10 mouse cellular contexts compared by ENCODE assay signal in the genomic region with DNA sequence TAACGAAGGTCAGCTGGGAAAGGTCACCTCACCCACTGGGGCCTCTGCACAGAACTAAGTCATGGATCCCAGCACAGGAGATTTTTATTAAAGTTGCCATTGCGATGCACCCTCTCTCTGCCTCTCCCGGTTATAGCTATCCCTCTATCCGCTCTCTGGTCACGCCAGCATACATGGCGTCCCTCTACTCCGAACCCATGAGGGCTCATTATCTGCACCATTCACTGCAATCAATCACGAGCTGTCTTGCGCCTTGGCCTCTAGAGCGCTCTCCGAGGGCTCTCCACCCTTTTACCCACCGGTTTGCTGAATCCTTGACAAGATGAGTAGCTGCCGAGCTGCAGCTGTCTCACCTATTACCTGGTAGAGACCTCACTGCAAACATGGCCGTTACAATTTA. TPM values are rescaled to one million over a fixed set of nuclear protein-coding genes. Genes with fewer than 3 reads are reported as not detected.
DNase-seq lines count a peak whose midpoint lies in the region; ATAC-seq lines count a peak whose summit lies in the region.
"Had no signal": no experiment of that assay in that cellular context is flagged by ENCODE, and none has a peak within 500 bp of the region (broad histone marks: within the 10 kb centered on the region; RNA-seq: fewer than 3 reads in every experiment).

No protein-coding gene starts in this region.

- DNase-seq in embryo, embryonic 11 days, result peak; percentile 48
- no peak for DNase-seq in embryo, embryonic 10.5 days (ENCODE audit: low spot score)
- peak; percentile 52 for DNase-seq in hindbrain, embryonic 14.5 days (ENCODE audit: low spot score)
- no peak for DNase-seq in midbrain, embryonic 11.5 days (ENCODE audit: low spot score, missing footprints)
- no peak for DNase-seq in urinary bladder, postnatal 4 days (ENCODE audit: low spot score in 2 of 2)
- no peak for DNase-seq in kidney, postnatal 36 days
- DNase-seq in gastrocnemius, postnatal 14 days, result no peak
- DNase-seq: layer of hippocampus, adult 9-11 months; lung, postnatal 10 days had no signal

- H3K9ac ChIP-seq in hindbrain, embryonic 14.5 days, result 0 out of 2 replicates have a peak overlapping the region, but pooled peaks have one; percentile 3
- H3K9ac ChIP-seq in midbrain, embryonic 11.5 days (ENCODE audit: low read length), result peak overlapping the region; percentile 18; the same call in 1 of the 2 replicates

- H3K36me3 ChIP-seq in hindbrain, embryonic 14.5 days (replicated peaks; ENCODE audit: control insufficient read depth, insufficient read depth), result peaks cover 8% of the 10 kb centered on the region
- no peaks in the 10 kb centered on the region; the same call in 1 of the 2 replicates for H3K36me3 ChIP-seq in midbrain, embryonic 11.5 days (ENCODE audit: control insufficient read depth, insufficient read depth, low read length)

- H3K4me3 ChIP-seq in brown adipose tissue, adult 24 weeks (ENCODE audit: insufficient read depth, low read depth, low read length), result no peak overlapping the region
- H3K4me3 ChIP-seq in hindbrain, embryonic 14.5 days (replicated peaks; ENCODE audit: low read length), result no peak overlapping the region
- H3K4me3 ChIP-seq in midbrain, embryonic 11.5 days (ENCODE audit: low read depth, low read length), result no peak overlapping the region

- H3K9me3 ChIP-seq in hindbrain, embryonic 14.5 days (ENCODE audit: control insufficient read depth, low read length), result no peaks in the 10 kb centered on the region
- H3K9me3 ChIP-seq in midbrain, embryonic 11.5 days (ENCODE audit: control insufficient read depth, low read length), result no peaks in the 10 kb centered on the region

- no peak overlapping the region; the same call in 1 of the 2 replicates for H3K4me2 ChIP-seq in hindbrain, embryonic 14.5 days (replicated peaks)
- H3K4me2 ChIP-seq in midbrain, embryonic 11.5 days, result no peak overlapping the region

- peak overlapping the region; percentile 59 for H3K27ac ChIP-seq in brown adipose tissue, adult 24 weeks (replicated peaks; ENCODE audit: low read depth, low read length)
- H3K27ac ChIP-seq in hindbrain, embryonic 14.5 days, result peak overlapping the region; percentile 52
- H3K27ac ChIP-seq in midbrain, embryonic 11.5 days (ENCODE audit: low read depth, low read length), result 0 out of 2 replicates have a peak overlapping the region, but pooled peaks have one; percentile 9

- H3K27me3 ChIP-seq in hindbrain, embryonic 14.5 days (ENCODE audit: control insufficient read depth, insufficient read depth, low read length), result no peaks in the 10 kb centered on the region
- no peaks in the 10 kb centered on the region for H3K27me3 ChIP-seq in midbrain, embryonic 11.5 days (ENCODE audit: control insufficient read depth, insufficient read depth, low read length)

- 42% methylated on average over 14 of the region's 14 CpGs for WGBS in hindbrain, embryonic 14.5 days
- WGBS in midbrain, embryonic 11.5 days, result 81% methylated on average over 14 of the region's 14 CpGs

- intact Hi-C loops in gastrocnemius, postnatal 14 days (cut with DNase I; ENCODE audit: low total_unique reads), result no loop called here

- peaks cover 18% of the 10 kb centered on the region for H3K4me1 ChIP-seq in brown adipose tissue, adult 24 weeks (ENCODE audit: control insufficient read depth, insufficient read depth, insufficient read length, low read length)
- peaks cover 51% of the 10 kb centered on the region for H3K4me1 ChIP-seq in hindbrain, embryonic 14.5 days (replicated peaks; ENCODE audit: control insufficient read depth, insufficient read depth, low read length)
- H3K4me1 ChIP-seq in midbrain, embryonic 11.5 days (ENCODE audit: control insufficient read depth, insufficient read depth, low read length), result peaks cover 46% of the 10 kb centered on the region

- ATAC-seq in hindbrain, embryonic 14.5 days (ENCODE audit: low FRiP score), result no peak
- no peak for ATAC-seq in midbrain, embryonic 11.5 days (ENCODE audit: low FRiP score)

RNA-seq across cellular contexts. Expression of a gene that starts 5.8 kb away (rescaled TPM):
- polyA plus RNA-seq in brown adipose tissue, adult 24 weeks (2012; ENCODE audit: insufficient read depth, insufficient read length, missing spikeins), result 2.1 and 2.5 TPM in 2 replicates
- 31.0 and 33.9 TPM in 2 replicates for polyA plus RNA-seq in hindbrain, embryonic 14.5 days (2014; fragmentation: Nextera tagmentation; extraction: Ambion mirVana)
- polyA plus RNA-seq in midbrain, embryonic 11.5 days (2014; fragmentation: Nextera tagmentation; extraction: Ambion mirVana), result 8.9 and 11.1 TPM in 2 replicates
- 10 to 100 TPM; 19.4 to 22.9 TPM for total RNA-seq in gastrocnemius, postnatal 14 days (2021)

RNA-seq across cellular contexts. Expression of a gene that starts 32.1 kb away (rescaled TPM):
- 5.3 and 7.7 TPM in 2 replicates for polyA plus RNA-seq in brown adipose tissue, adult 24 weeks (2012; ENCODE audit: insufficient read depth, insufficient read length, missing spikeins)
- 10.0 and 10.4 TPM in 2 replicates for polyA plus RNA-seq in hindbrain, embryonic 14.5 days (2014; fragmentation: Nextera tagmentation; extraction: Ambion mirVana)
- polyA plus RNA-seq in midbrain, embryonic 11.5 days (2014; fragmentation: Nextera tagmentation; extraction: Ambion mirVana), result 11.6 and 13.0 TPM in 2 replicates
- 10 to 100 TPM; 12.2 to 13.8 TPM for total RNA-seq in gastrocnemius, postnatal 14 days (2021)

Comparison
In these comparisons a context has a peak if more than half of its experiments do, and no peak if none do; other contexts are left out.
1. DNase-seq: peak in embryo, embryonic 11 days (single experiment) and hindbrain, embryonic 14.5 days (single experiment); none in embryo, embryonic 10.5 days (single experiment), midbrain, embryonic 11.5 days (single experiment), urinary bladder, postnatal 4 days (0 of 2), kidney, postnatal 36 days (0 of 2) and gastrocnemius, postnatal 14 days (single experiment).
2. H3K27ac ChIP-seq: peak in every context shown above with its lines; median percentile 59 in brown adipose tissue, adult 24 weeks; 52 in hindbrain, embryonic 14.5 days; 9 in midbrain, embryonic 11.5 days.